Mouse (Mus musculus) ovary, adult 2 months (tissue): Measurements from ENCODE around the gene Wdpcp. TPM values are rescaled to one million over a fixed set of nuclear protein-coding genes. Genes with fewer than 3 reads are reported as not detected.

Source experiments
- polyA plus RNA-seq: library from polyadenylated mRNA; depleted of rRNA; stranded (reverse); fragments of >200 nt; gene quantifications from 2 replicates; pipeline ENCODE4 v1.2.3, GENCODE M21; 2012; rRNA removed

Gene Wdpcp
- 3.8 and 5.5 TPM in 2 replicates for polyA plus RNA-seq

GRCm38 (mm10) chr11:21571700-21572381 lies at the start of gene Wdpcp, which contains the start of gene Mdh1:
TSS of gene Wdpcp (plus strand) at chr11:21572235.
TSS of gene Mdh1 (minus strand) at chr11:21572367.

Other genes starting within 250 kb of the Wdpcp start
- gene Ugp2, start 201.0 kb upstream of the Wdpcp start, polyA plus RNA-seq = 1.7 and 2.5 TPM in 2 replicates
- gene Mdh1, start 132 bp downstream of the Wdpcp start, polyA plus RNA-seq = 66.0 and 84.8 TPM in 2 replicates